Mouse (Mus musculus): ENCODE data around the gene Lin52. TPM values are rescaled to one million over a fixed set of nuclear protein-coding genes. Genes with fewer than 3 reads are reported as not detected.

Gene Lin52
- polyA plus RNA-seq (2012), result 0.70 and 0.90 TPM in 2 replicates

DNA sequence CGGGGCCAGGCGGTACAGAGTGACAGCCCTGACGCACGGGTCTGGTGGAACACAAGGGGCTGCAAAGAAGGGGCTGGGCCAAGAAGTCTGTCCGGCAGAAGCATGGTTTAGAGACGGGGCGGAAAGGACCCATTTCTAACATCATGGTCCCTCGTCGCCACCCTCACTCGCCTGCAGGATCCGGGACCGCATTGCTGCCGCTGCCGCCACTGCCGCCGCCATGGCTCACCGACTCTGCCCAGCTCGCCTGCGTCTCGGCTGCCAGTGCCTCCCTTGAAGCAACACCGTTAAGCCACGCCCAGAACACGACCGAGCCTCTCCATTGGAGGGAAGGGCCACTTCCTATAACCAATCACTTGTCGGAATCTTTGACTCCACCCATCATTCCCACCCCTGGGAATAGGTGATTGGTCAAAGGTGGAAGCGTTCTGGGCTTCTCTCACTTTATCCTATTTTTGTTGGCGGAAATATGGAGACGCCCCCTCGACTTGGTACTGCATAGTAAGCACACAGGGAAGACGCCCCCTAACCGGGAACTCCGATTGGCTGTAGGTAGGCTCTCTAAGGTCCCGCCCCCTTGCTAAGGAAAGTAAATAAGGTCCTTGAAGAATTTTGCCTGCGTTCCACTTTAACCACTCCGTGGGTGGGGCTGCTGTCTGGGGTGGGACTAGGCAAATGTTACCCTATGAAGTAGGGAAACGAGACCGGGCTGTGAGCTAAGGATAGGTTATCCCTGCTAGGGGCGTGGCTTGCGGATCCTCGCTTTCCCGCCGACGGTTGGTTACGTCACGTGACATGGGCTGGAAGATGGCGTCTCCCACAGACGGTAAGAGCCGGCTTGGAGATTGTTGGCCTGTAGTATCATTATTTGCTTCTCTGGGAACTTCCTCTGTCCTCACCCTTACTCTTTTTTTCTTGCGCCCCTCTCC lies at the start of gene Lin52, which contains the start of gene Aldh6a1:
Gene Lin52, plus strand, starts transcription at position 705 of the 929 bp plus-strand sequence.
Gene Aldh6a1, minus strand, starts transcription at position 287 of the 929 bp plus-strand sequence.

DNA sequence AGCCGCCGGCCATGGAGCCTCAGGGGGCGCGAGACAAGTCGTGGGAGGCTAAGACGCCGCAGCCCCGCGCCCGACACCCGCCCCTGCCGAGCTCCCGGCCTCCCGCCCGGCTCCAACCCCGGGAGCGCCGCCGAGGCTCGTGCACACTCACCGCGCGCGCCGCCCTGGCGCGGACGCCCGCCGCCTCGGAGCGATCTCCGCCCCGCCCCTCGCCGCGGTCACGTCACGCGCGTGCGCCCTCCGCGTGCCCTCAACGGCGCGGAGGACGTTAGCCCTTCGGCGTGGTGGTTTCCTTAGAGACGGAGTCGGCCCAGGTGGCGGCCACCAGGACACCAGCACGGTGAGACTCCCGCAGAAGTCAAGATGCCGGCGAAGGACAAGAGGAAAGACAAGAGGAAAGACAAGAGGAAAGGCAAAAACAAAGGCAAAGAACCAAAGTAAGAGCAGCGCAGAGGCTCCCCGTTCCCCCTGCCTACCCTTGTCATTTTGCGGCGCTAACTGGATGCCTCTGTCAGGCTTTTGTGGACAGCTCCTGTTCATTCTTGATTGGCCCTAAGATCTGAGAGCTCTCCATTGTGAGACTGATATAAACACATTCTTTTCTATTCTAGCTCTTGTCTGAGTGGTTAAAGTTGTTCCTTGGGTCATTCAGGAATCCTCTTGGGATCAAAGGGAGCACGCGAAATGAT lies 42.3 kb upstream of the Lin52 start, which contains the start of the genes Entpd5 and Bbof1:
Gene Entpd5, minus strand, starts transcription at position 211 of the 689 bp plus-strand sequence.
Gene Bbof1, plus strand, starts transcription at position 253 of the 689 bp plus-strand sequence.

DNA sequence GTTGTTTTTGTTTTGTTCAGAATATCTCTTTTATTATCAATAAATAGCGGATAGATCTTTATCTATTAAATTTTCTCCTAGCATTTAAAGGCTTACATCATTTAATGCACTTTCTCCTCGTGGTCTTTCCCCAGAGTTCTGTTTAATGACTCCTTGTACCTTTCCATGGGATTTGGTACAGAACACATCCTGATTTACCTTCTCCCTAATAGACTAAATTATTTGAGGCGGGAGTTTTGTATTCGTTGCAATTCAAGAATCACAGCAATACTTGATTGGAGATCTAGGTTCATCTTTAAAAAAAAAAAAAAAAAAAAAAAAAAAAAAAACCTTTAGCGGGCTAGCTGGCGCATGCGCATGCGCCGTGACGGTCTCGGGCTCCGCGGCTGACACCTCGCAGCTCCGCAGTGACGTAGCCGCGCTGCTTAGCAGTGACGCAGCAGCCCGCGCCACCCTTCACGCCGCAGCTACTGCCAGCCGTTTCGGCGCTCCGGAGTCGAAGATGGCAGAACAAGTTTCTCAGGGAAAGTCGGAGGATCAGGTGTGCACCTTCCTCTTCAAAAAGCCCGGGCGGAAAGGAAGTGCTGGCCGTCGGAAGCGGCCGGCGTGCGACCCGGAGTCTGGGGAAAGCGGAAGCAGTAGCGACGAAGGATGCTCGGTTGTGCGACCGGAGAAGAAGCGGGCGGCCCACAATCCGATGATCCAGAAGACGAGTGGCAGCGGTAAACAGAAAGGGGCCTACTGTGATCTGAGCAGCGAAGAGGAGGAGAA lies 34.2 kb upstream of the Lin52 start, which contains the start of gene Rnf113a2:
Gene Rnf113a2, plus strand, starts transcription at position 363 of the 771 bp plus-strand sequence.

DNA sequence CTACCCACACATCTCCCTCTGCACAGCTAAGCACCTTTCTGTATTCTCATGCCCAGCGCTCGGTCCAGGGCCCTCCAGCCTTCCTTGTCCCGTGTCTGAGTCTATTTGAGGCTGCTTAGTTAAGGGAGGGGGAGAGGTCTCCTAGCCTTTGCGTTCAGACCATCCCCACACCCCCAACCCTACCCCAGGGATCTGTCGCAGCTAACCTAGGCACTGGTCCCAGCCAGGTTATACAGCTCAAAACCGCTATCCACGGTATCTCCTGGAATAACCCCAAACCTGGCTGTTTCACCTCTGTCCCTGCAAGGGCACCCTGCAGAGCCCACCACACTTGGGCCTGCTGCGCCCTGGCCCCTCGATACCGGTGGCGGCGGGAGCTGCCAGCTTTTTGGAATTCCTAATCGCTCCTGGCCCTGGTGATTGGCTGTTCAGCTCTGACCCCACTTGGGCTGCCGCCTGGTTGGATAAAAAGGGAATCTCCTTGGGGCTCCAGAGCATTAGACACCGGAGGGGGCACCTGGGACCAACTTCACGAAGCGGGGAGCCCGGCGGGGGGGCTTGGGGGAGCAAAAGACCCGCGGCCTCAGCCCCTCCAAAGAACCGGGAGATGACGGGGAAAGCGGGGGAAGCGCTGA lies 118.2 kb downstream of the Lin52 start, which contains the start of gene Vsx2:
Gene Vsx2, plus strand, starts transcription at position 427 of the 635 bp plus-strand sequence.

Other genes starting within 250 kb of the Lin52 start
- gene Elmsan1, start 232.5 kb upstream of the Lin52 start, polyA plus RNA-seq (2012), result 73.5 and 102 TPM in 2 replicates
- gene Ptgr2, start 166.2 kb upstream of the Lin52 start, polyA plus RNA-seq (2012), result 2.2 and 4.7 TPM in 2 replicates
- 1.6 and 3.0 TPM in 2 replicates for gene Zfp410, start 134.6 kb upstream of the Lin52 start, polyA plus RNA-seq (2012)
- gene Coq6, start 89.8 kb upstream of the Lin52 start, polyA plus RNA-seq (2012), result 9.3 and 10.3 TPM in 2 replicates
- gene Fam161b, start 89.6 kb upstream of the Lin52 start, polyA plus RNA-seq (2012), result 0.27 and 0.35 TPM in 2 replicates
- 3.1 and 3.5 TPM in 2 replicates for gene Entpd5, start 42.4 kb upstream of the Lin52 start, polyA plus RNA-seq (2012)
- gene Bbof1, start 42.4 kb upstream of the Lin52 start, polyA plus RNA-seq (2012), result 1.1 and 1.7 TPM in 2 replicates
- gene Rnf113a2, start 34.2 kb upstream of the Lin52 start, polyA plus RNA-seq (2012), result 31.4 and 37.9 TPM in 2 replicates
- 1.2 and 1.5 TPM in 2 replicates for gene Aldh6a1, start 418 bp upstream of the Lin52 start, polyA plus RNA-seq (2012)
- not detected in 2 replicates for gene Vsx2, start 118.3 kb downstream of the Lin52 start, polyA plus RNA-seq (2012)
- gene Abcd4, start 166.0 kb downstream of the Lin52 start, polyA plus RNA-seq (2012), result 3.3 and 4.1 TPM in 2 replicates
- not detected in 2 replicates for gene Vrtn, start 189.6 kb downstream of the Lin52 start, polyA plus RNA-seq (2012)
- gene Syndig1l, start 247.4 kb downstream of the Lin52 start, polyA plus RNA-seq (2012), result 0.10 and 0.22 TPM in 2 replicates

Measured in megakaryocyte-erythroid progenitor cell, adult 5 weeks (primary cell).